Mouse (Mus musculus) spleen, adult 18-20 months (tissue): ENCODE data around the gene Usp17lb.
"Not testable (repeated sequence)": the region's sequence is repeated elsewhere in the genome, so short reads cannot be mapped to it uniquely, and the experiment has no call there.

Source experiments
- DNase-seq, 2 experiments: peaks; one replicate each; pipeline ENCODE4 v3.0.0; 2022; ENCODE audit warnings: mixed read lengths in 2 of 2

Usp17lb gene

DNA sequence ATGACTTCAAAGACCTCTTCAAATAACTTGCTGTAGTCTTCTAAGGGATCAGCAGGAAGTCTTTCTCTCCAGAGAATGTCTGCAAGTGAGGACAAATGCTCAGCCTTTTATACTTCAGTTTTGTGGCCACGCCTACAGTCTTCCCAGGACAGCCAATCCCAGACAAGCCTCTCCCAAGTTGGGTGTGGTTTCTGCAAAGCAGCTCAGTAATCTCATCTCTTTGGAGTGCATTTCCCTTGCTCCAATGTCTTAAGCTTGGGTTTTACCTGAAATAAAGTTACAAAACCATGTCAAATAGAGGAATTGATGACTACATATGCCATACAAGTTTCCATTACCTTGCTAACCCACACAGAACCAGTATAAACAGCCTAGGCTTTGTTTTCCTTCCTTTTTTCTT is at the start of gene Usp17lb:
TSS of gene Usp17lb (minus strand) at position 101 of the 400 bp plus-strand sequence.
- no peak for DNase-seq

DNA sequence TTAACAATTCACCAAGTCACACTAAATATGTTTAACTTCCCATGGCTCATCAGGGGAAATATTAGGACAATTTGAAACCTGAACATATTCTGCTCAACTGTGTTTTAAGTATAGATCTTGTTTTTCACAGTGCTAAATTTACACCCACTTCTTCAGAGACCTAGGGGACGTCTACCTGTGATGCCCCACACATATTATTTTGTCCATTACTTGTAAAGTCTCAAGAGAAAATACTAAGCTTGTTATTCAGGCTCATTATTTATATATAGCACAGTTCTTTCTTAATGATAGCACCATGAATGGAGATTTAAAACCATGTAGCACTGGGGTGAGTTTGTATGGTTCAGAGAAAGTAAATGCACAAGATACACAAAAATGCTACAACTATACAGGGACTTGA is 35.3 kb upstream of the Usp17lb start, which contains the start of gene Olfr665:
TSS of gene Olfr665 (plus strand) at position 301 of the 400 bp plus-strand sequence.
- no peak for DNase-seq

DNA sequence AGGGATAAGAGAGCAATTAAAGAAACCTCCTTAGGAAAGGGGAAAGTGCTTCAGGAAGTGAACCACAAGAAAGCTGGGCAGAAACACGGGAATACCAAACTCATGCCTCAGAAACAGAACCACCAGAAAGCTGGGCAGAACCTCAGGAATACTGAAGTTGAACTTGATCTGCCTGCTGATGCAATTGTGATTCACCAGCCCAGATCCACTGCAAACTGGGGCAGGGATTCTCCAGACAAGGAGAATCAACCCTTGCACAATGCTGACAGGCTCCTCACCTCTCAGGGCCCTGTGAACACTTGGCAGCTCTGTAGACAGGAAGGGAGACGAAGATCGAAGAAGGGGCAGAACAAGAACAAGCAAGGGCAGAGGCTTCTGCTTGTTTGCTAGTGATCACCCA is 19.0 kb upstream of the Usp17lb start:
- DNase-seq: no peak

DNA sequence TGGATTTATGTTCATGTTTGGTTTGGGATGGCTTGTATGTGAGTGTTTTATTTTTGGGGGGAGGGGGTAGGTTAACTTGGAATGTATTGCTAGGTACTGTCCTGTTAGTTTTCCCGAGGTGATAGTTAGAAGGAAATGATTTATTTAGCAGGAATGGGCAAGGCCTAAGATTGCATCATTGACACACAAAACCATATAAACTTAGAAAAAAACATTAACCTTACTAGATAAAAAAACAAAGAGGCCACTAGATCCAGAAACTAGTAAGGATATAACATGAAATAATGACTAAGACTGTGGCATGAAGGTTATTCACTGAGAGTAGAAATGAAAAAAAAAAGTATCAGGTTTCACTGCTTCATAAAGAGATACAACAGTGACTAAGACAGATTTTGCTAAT is 15.3 kb upstream of the Usp17lb start:
- no peak for DNase-seq

DNA sequence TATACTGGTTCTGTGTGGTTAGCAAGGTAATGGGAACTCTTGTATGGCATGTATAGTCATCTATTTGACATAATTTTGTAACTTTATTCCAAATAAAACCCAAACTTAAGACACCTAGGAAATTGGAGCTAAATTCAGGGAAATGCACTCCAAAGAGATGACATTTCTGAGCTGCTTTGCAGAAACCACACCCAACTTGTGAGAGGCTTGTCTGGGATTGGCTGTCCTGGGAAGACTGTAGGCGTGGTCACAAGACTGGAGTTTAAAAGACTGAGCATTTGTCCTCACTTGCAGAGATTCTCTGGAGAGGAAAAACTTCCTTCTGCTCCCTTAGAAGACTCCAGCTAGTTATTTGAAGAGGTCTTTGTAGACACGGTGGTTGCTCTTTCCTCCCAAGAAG is 14.3 kb upstream of the Usp17lb start, which contains the start of gene Usp17la:
TSS of gene Usp17la (plus strand) at position 301 of the 400 bp plus-strand sequence.
- not testable (repeated sequence) for DNase-seq

- no peak for DNase-seq
Observed at GRCm38 (mm10) chr7:104855248-104855750, 12.9 kb upstream of the Usp17lb start.

- not testable (repeated sequence) for DNase-seq
Observed at GRCm38 (mm10) chr7:104851546-104851945, 9.1 kb upstream of the Usp17lb start.

- DNase-seq: no peak
Observed at GRCm38 (mm10) chr7:104843731-104844287, 1.4 kb upstream of the Usp17lb start.

DNA sequence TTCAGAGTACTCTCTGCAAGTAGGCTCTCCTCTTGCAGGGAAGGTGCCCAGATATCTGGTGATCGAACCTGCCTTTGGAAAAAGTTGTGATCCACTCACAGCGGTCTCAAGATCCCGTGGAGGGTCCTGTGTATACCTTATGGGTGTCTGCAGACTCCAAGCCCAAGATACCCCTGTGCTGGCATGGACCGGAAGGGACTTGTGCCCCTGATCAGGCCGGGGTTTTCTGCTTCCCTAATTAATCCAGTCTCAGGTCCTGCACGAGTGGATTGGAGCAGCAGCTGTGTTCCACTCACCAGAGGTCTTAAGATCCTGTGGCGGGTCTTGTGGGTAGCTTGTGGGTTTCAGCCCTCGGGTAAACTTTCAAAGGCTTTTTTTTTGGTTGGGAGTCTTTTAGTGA is 32.1 kb downstream of the Usp17lb start:
- not testable (repeated sequence) for DNase-seq

DNA sequence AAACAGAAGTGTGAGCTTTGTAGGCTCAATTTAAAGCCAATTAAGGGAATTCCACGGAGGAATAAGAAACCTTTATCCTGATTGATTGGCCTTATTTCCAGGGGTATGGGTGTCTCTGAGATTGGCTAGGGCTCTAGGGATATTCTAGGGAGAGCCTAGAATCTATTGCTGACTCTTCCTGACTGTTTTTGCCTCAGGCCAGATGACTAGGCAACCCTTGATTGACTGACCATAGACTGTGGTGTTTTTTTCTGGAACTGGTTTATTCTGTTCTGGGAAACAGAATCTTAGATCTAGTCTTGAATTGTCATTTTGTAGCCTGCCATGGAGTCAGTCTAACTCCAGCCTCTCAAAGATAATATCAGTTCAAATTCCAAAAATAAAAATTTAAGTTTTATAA is 51.6 kb downstream of the Usp17lb start:
- no peak for DNase-seq
